Mouse (Mus musculus): ENCODE data around the gene Zpbp. TPM values are rescaled to one million over a fixed set of nuclear protein-coding genes. Genes with fewer than 3 reads are reported as not detected.

Zpbp gene
- under 1 TPM; 0.57 to 0.80 TPM for total RNA-seq (2021)
- long read RNA-seq, experiment 1, partial matches to known transcripts: 2 of 2 reads
- long read RNA-seq, experiment 1, other reads (novel, unspliced or antisense): 0 of 2 reads
- long read RNA-seq, experiment 2, partial matches to known transcripts: 1 of 3 reads
- long read RNA-seq, experiment 2, other reads (novel, unspliced or antisense): 2 of 3 reads

- peak; percentile 88 to 90 for DNase-seq
Measured at GRCm38 (mm10) chr11:11461635-11462560, at the start of gene Zpbp, which contains the start of gene Spata48. Gene Zpbp, minus strand, starts transcription at chr11:11462408. Gene Spata48, plus strand, starts transcription at chr11:11462094.

- no peak for DNase-seq
Measured at GRCm38 (mm10) chr11:11509413-11509812, 47.2 kb upstream of the Zpbp start.

- no peak for DNase-seq
Measured at GRCm38 (mm10) chr11:11506187-11506586, 44.0 kb upstream of the Zpbp start.

- DNase-seq: peak in 1 of 2 experiments; percentile 12
Measured at GRCm38 (mm10) chr11:11499944-11500343, 37.7 kb upstream of the Zpbp start.

GRCm38 (mm10) chr11:11495697-11496096 is 33.5 kb upstream of the Zpbp start:
- DNase-seq: no peak

- no peak for DNase-seq
Measured at GRCm38 (mm10) chr11:11492044-11492443, 29.8 kb upstream of the Zpbp start.

- no peak for DNase-seq
Measured at GRCm38 (mm10) chr11:11484378-11484777, 22.2 kb upstream of the Zpbp start.

- no peak for DNase-seq
Measured at GRCm38 (mm10) chr11:11468924-11469323, 6.7 kb upstream of the Zpbp start.

GRCm38 (mm10) chr11:11462561-11462890 is 318 bp upstream of the Zpbp start:
- no peak for DNase-seq

- DNase-seq: no peak
Measured at GRCm38 (mm10) chr11:11455037-11455436, 7.2 kb downstream of the Zpbp start.

GRCm38 (mm10) chr11:11417356-11417755 is 44.9 kb downstream of the Zpbp start:
- DNase-seq: no peak

GRCm38 (mm10) chr11:11414188-11414587 is 48.0 kb downstream of the Zpbp start:
- no peak for DNase-seq

- no peak for DNase-seq
Measured at GRCm38 (mm10) chr11:11394686-11395085, 67.5 kb downstream of the Zpbp start.

- DNase-seq: no peak
Measured at GRCm38 (mm10) chr11:11393164-11393563, 69.0 kb downstream of the Zpbp start.

- DNase-seq: no peak
Measured at GRCm38 (mm10) chr11:11371305-11371704, 90.9 kb downstream of the Zpbp start.

GRCm38 (mm10) chr11:11283512-11283911 is 178.7 kb downstream of the Zpbp start:
- DNase-seq: no peak

GRCm38 (mm10) chr11:11280128-11280527 is 182.1 kb downstream of the Zpbp start:
- DNase-seq: no peak

- DNase-seq: peak; percentile 2 to 14
Measured at GRCm38 (mm10) chr11:11257348-11257747, 204.9 kb downstream of the Zpbp start.

- DNase-seq: no peak
Measured at GRCm38 (mm10) chr11:11242694-11243377, 219.4 kb downstream of the Zpbp start.

- DNase-seq: no peak
Measured at GRCm38 (mm10) chr11:11239346-11239745, 222.9 kb downstream of the Zpbp start.

Data from heart, adult 18-20 months (tissue).